Mouse (Mus musculus) frontal cortex, postnatal 14 days (tissue): Measurements from ENCODE around the gene Mecr.
"Not testable (repeated sequence)": the region's sequence is repeated elsewhere in the genome, so short reads cannot be mapped to it uniquely, and the experiment has no call there.

Source experiments
- DNase-seq, 2 experiments: peaks; one replicate each; pipeline ENCODE4 v3.0.0; 2022; ENCODE audit warnings: low spot score in 2 of 2

Gene Mecr

DNA sequence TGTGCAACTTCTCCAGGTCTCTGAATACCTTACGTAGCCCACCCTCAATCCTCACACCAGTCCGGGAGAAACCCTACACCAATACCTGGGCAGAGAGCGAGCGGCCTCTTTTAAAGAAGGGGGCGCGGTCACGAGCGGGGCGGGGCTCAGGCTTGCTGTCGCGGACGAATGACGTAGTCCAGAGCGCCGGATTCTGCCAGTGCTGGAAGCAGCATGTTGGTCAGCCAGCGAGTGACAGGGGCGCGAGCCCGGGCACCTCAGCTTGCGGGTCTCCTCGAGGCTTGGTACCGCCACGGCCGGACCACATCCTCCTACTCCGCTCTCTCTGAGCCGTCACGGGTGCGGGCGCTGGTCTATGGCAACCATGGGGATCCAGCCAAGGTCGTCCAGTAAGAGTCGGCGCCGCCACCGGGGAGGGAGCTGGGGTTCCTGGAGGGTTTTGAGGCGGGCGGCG lies at the start of gene Mecr:
Gene Mecr, plus strand, starts transcription at position 181 of the 454 bp plus-strand sequence.
- DNase-seq: peak; percentile 84 to 92

DNA sequence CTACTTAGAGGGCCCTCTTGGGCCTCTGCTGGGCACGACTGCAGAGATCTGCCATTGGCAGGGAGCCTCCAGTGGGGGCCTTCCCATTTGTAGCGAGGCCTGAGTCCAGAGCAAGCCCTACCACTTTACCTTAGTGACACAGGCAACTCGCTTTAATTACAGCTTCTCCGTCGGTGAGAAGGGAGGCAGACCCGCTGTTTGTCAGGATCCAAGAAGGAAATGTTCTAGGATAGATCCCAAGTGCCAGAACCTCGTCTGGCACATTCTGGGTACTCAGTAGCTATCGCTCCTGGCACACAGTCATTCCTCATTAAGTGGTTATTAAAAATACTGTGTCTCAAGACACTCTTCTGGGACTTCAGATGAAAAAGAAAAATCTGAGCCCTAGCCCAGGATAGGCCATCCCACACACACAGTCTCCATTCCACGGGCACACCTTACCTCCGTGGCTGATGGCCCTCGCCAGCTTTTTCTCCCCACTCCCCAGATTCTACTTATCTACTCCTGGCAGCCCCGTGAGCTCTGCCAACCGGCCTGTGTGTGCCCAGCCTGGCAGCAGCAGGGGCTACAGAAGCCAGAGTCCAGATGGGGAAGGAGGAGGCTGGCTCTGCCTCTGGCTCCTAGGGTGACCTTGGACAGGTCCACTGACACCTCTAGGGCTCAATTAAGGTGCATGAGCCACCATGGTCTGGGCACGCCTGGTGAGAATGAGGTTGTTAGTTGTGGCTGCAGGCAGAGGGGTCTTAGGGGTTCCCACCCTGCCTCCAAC lies 46.8 kb upstream of the Mecr start:
- no peak for DNase-seq

DNA sequence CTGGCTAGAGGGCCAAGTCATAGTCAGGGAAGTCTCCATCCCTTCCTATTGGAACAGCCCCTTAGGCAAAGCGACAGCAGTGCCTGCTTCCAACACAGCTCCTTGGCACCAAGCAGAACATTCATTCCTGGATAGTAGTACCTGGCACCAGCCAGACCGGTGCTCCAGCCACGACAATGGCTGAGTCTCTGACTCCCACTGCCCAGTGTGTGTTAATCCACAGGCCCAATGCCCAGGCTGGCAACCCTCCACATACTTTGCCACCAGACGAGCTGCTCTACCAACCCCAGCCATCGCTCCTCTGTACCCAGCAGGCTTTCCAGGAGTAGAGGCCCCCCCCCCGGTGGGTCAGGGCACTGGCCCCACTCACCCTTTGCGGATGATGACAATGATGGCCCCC lies 45.8 kb upstream of the Mecr start:
- DNase-seq: no peak

DNA sequence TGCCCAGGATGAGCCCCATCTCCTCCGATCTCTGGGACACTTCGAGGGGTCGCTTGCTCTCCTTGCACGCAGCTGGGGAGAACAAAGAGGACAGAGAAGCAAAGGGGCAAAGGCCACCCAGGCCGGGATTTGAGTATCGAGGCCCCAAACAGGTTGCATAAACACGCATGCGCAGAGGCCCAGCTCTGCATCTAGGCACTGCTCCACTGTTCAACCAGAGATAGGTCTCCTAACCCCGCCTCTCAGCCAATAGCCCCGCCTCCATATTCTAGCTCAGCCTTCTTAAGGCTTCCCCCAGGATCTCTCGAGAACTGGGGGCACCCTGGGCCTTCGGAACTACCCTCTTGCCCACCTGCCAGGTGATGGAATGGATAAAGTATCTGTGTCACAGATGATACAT lies 45.4 kb upstream of the Mecr start:
- no peak for DNase-seq

DNA sequence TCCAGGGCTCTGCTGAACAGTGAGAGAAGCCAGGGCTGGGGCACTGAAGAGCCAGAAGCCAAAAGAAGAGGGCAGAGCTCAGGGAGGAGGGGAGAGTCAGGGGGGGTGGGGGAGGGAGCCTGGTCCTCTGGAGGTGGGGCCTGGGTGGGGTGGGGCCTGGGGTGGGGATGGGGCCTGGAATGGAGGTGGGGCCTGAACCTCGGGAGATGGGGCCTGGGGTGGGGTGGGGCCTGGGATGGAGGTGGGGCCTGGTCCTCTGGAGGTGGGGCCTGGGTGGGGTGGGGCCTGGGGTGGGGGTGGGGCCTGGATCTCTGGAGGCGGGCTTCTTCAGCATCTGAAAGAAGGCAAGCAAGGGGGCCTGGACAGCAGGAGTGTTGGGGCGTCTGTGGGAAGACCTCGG lies 44.3 kb upstream of the Mecr start:
- no peak for DNase-seq

DNA sequence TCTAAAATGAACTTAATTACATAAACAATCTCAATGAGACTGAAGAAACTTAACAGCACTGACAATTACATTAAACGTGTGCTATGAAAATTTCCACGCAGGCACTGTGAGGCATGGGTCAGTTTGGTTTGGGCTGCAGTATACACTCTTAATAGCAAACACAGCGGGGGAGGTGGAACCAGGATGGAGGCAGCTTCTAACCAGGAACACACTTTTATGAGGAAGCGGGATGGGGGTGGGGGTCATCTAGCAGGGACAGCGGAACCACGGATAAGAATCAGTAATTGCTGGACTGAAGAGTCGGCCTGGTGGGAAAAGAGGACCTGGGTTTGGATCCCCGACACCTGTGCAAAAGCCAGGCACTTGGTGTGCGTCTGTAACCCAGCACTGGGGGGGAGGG lies 39.4 kb upstream of the Mecr start:
- no peak for DNase-seq

DNA sequence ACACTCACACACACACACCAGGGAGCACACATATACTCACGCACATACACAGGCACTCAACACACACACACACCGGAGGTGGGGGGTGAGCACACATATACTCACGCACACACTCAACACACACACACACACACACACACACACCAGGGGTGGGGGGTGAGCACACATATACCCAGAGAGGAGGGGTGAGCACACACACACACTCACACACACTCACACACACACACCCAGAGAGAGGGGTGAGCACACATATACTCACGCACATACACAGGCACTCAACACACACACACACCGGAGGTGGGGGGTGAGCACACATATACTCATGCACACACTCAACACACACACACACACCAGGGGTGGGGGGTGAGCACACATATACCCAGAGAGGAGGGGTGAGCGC lies 38.5 kb upstream of the Mecr start:
- not testable (repeated sequence) for DNase-seq

DNA sequence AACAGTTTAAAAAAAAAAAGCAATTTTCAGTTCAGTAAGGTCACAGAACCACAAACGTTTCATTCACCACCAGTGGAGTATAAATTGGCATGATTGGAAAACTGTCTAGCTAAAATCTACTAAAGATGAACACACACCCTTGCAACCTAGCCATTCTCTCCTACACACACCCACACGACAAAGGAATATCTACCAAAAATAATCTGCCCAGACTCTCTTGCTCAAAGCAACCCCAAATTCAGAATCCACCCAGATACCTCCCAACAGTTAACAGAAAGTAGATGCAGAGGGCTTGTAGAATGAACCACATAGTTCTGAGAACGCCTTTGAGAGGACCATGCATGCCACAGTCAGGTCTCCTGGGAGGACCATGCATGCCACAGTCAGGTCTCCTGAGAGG lies 38.0 kb upstream of the Mecr start:
- no peak for DNase-seq

DNA sequence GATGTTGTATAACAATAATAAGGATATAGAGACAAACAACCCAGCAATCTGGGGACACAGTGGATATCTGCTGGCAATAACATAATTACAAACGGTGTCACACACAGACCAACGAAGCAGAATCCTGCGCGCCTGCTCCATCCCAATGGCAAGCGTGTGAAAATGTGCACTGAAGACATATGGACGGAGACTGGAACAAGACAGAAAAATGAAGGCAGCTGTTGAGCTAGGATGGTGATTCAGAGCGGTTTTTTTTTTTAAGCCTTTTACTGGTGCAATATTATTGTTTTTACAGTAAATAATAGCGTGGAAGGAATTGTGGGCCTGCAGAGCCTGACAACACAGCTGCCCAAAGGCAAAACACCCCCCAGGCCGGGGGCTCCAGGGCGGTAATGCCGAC lies 30.8 kb upstream of the Mecr start:
- no peak for DNase-seq

DNA sequence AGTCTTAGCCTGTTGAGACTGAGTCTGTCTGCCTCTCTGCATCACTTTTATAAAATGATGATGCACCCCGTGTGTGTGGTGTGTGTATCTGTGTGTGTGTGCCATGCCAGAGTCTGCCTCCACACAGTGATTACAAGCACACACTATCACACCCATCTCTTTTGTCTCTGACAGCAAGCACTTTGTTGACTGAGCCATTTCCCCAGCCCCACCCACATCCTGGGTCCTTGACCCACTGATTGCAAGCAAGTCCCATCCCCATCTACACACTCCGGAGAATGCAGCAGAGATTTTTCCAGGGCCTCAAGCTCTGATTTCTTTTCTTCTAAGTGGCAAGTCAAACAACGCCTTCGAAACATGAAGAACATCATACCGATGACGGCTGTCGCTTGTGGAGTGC lies 29.5 kb upstream of the Mecr start:
- DNase-seq: no peak

DNA sequence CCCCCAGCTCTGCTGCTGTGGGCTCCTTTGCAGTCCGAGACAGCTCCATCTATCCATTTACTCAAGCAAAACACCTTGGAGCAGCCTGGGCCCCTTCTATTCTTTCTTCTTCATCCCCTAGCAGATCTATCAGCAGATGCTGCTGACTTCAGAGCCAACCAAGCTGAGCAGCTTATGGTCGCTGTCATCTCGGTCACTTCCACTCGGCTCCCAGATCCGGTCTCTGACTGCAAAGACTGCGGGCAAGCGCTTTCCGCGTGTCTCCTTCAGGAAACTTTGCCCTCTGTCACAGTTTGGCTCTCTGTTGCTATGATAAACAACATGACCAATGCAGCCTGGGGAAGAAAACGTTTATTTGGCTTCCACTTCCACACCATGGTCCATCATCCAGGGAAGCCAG lies 28.4 kb upstream of the Mecr start:
- DNase-seq: no peak

DNA sequence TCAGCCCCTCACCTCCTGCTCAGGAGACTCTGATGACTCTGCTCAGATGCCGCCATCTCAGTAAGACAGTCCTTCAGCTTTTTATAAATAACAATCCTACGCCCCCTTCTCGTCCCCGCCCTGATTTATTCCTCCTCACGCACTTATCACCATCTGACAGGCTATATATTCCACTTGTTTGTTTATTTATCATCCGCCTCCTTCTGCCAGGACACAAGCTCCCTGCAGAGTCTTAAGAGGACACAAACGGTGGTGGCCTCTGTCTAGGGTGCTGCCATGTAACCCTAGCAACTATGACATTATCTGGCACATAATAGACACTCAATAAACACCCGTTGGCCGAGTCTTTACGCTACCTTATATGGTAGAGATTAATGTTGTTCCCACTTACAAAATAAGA lies 27.5 kb upstream of the Mecr start:
- no peak for DNase-seq

DNA sequence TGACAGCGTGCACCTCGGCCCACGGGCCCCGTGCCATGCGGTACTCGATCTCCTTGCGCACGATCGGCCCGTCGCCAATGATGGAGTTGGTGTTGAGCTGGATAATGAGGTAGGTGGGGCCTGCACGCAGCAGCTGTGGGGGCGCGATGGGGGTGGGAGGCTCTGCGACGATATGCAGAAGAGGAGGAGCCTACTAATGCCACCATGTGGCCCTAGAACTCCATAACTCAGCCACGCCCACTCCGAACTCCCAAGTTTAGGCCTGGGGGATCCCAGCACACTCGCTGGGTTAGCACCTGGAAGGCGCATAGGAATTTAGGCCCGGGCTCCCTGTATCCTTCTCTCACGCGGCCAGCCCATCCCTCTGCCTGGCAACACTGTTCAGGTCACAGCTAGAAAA lies 24.3 kb upstream of the Mecr start:
- DNase-seq: no peak

DNA sequence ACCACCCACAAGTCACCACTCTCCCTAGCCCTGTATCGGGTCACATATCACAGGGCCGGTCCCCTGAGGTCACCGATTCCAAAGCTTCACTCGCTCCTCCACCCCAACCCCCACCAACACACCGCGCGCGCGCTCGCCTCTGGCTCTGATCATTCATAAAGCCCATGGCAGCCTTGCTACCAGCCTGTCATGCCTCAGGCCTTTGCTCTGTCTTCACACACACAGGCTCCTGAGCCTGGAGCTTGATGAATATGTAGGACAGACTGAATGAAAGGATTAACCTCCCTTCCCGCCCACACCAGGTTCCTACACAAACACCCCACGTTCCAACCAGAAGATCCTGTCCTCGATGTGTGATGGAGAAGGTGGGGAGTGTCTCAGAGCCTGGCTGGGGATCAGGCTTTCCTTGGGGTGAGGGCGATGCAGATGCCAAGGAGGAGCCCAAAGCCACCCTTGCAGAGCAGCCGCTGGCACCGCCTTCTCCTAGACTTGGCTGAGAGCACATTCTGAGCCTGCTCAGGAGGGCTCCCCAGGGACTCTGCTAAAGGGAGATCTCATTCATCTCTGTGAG lies 22.0 kb upstream of the Mecr start:
- peak in 1 of 2 experiments; percentile 33 for DNase-seq

DNA sequence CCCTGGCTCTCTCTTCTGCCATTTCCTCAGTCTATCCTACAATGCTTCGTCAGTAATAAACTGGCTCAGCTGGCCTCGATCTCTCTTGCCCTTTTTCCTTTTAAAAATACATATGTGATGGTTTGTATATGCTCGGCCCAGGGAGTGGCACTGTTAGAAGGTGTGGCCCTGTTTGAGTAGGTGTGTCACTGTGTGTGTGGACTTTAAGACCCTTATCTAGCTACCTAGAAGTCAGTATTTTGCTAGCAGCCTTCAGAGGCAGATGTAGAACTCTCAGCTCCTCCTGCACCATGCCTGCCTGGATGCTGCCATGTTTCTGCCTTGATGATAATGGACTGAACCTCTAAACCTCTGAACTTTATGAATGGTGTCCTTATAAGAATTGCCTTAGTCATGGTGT lies 20.7 kb upstream of the Mecr start:
- no peak for DNase-seq

DNA sequence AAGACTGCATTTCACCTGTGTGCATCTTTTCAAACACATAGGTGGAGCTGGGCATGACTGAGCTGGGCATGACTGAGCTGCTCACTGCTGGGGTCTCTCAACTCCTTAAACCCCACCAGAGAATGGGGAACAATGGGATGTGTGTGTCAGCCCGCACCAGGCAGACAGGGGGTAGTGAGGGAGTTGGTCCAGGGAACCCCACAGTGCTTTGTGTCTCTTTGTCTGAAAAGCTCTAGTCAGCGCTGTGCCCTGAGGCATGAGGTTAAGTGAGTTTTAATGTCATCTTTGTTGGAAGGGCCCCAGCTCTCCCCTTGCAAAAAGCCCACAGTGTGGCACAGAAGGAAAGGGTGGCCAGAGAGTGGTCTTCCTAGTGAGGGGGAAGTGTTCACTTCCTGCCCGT lies 18.3 kb upstream of the Mecr start:
- no peak for DNase-seq

DNA sequence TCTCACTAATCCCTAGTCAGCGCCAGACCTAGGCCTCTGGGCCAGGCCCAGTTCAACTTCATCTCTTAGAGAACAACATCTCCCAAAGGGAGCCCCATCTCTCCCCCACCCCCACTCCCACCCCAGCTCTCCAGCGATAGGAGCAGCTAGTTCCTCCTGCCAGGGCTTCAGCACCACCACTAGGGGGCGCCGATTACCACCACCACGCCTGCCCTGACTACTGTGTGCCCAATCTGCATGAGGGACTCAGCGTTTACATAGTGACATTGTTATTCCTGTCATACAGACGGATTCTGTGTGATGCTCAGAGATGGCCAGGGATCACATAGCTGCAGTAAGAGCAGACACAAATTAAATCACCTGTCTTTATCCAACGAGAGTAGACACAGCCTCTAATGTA lies 17.4 kb upstream of the Mecr start:
- no peak for DNase-seq

DNA sequence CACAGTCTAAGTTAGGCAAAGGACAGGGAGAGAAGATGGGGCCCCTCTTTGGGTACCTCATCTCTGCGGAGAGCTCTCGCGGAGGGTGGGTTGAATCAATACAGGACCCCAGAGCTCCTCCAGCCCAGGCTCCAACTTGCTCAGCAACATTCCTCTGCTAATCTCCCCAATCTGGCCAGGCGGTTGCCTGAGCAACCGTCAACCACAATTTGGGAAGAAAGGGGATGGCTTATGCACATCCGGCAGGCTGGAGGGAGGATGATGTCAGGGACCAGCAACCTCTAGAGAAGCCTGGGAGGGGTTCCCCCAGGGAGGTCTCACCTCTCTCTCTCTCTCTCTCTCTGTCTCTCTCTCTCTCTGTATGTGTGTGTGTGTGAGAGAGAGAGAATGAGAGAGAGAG lies 16.4 kb upstream of the Mecr start:
- DNase-seq: no peak

DNA sequence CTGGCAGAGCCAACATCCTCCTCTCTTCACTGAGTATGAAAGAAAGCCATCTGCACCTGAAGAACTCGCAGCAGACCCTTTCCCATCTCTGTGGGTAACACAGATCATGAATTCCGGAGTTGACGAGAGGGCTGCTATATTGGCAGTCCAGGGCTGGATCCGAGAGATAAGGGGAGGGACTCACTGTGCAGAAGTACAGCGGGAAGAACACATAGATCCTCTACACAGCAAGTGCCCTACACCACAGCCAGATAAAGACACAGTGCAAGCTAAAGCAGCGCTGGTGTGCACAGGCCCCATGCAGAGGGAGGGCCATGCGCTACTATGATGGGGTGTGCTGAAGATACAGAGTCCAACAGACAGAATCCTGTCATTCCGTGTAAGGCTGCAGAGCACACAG lies 14.1 kb upstream of the Mecr start:
- no peak for DNase-seq

DNA sequence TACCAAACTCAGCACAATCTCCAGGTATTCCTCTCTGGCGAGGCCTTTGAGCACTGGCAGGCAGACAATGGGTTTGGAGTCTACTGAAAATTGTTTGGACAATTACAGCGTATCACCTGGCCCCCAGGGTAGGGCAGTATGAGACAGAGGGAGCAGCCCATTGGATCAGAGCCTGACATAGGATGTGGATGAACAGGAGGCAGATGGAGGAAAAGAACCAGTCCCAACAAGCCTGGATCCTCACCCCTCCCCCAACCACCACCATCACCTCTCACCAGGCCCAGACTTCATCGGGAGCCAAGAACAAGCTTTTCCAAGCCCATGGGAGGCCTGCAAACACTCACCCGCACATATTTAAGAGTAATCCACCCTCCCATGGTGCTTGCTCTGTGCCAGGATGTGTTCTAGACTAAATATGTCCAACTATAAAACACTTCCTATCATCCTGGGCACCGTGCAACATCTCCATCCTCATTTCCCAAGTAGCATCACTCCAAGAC lies 11.7 kb upstream of the Mecr start:
- no peak for DNase-seq

DNA sequence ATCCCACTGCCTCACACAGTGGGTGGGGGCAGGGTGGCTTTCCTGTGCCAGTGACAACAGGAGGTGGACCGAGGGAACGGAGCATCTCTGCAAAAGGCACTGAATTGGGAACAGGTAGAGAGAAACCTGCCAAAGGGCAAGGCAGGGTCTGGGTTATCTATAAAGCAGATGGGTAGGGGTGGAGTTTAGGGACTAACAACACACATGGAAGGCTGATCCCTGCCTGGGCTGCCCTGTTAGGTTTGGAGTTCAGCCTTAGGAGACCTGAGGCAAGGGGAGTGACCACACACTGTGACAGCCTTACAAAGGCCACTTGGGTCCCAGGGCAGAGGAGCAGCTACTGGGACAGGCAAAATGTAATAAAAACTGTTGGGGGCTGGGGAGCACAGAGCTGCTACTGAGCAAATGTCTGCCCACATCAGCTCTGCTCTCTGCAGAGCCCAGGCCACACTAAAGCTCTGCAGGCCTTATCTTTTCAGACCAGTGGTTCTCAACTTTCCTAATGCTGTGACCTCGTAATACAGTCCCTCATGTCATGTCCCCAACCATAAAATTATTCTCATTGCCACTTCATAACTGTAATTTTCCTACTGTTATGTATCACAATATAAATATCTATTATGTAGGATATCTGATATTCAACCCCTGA lies 10.4 kb upstream of the Mecr start:
- DNase-seq: no peak

DNA sequence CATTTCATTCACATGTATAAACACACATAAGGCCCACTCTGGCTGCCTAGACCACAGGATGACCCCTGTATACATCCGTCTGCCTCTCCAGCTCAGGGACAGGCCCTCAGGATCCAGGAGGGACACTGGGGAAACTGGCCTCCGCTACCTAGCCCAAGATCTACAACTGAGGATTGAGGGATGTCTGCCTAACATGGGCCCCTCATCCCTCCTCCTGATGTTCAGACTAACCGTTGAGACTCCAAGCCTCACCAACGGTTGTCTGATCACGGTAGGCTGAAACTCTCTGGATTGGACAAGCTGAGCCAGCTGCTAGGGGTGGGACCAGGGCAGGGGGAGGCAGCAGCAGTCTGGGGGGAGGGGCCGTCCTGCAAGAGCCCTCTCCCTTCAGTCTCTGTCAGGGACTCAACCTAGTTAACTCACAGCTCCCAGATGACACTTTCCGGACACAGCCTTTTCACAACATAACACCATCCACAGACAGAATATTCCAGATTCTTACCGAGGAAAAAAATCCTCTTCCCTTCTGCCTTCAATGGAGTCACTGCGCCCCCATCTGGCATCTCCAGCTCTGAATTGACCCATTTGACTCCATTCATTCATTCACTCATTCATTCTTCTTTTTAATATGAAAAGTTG lies 9.2 kb upstream of the Mecr start:
- no peak for DNase-seq
